Mouse (Mus musculus): ENCODE data around the gene Fut9.

Gene Fut9

GRCm38 (mm10) chr4:25648107-25648506 lies 151.9 kb downstream of the Fut9 start:
- no peak for DNase-seq (ENCODE audit: inconsistent age in 2 of 2, low spot score in 1 of 2)

GRCm38 (mm10) chr4:25647593-25647992 lies 152.5 kb downstream of the Fut9 start:
- DNase-seq (ENCODE audit: inconsistent age in 2 of 2, low spot score in 1 of 2) = no peak

- no peak for DNase-seq (ENCODE audit: inconsistent age in 2 of 2, low spot score in 1 of 2)
Measured at GRCm38 (mm10) chr4:25645580-25645979, 154.5 kb downstream of the Fut9 start.

- DNase-seq (ENCODE audit: inconsistent age in 2 of 2, low spot score in 1 of 2) = no peak
Measured at GRCm38 (mm10) chr4:25641993-25642392, 158.1 kb downstream of the Fut9 start.

- no peak for DNase-seq (ENCODE audit: inconsistent age in 2 of 2, low spot score in 1 of 2)
Measured at GRCm38 (mm10) chr4:25633262-25633661, 166.8 kb downstream of the Fut9 start.

GRCm38 (mm10) chr4:25628113-25628512 lies 171.9 kb downstream of the Fut9 start:
- DNase-seq (ENCODE audit: inconsistent age in 2 of 2, low spot score in 1 of 2) = no peak

GRCm38 (mm10) chr4:25627467-25627866 lies 172.6 kb downstream of the Fut9 start:
- DNase-seq (ENCODE audit: inconsistent age in 2 of 2, low spot score in 1 of 2) = no peak

- DNase-seq (ENCODE audit: inconsistent age in 2 of 2, low spot score in 1 of 2) = no peak
Measured at GRCm38 (mm10) chr4:25627039-25627438, 173.0 kb downstream of the Fut9 start.

- DNase-seq (ENCODE audit: inconsistent age in 2 of 2, low spot score in 1 of 2) = no peak
Measured at GRCm38 (mm10) chr4:25623176-25623575, 176.9 kb downstream of the Fut9 start.

GRCm38 (mm10) chr4:25617301-25617700 lies 182.7 kb downstream of the Fut9 start:
- DNase-seq (ENCODE audit: inconsistent age in 2 of 2, low spot score in 1 of 2) = no peak

GRCm38 (mm10) chr4:25613426-25613825 lies 186.6 kb downstream of the Fut9 start:
- DNase-seq (ENCODE audit: inconsistent age in 2 of 2, low spot score in 1 of 2) = no peak

- DNase-seq (ENCODE audit: inconsistent age in 2 of 2, low spot score in 1 of 2) = no peak
Measured at GRCm38 (mm10) chr4:25610481-25610880, 189.6 kb downstream of the Fut9 start.

GRCm38 (mm10) chr4:25593218-25593617 lies 206.8 kb downstream of the Fut9 start:
- no peak for DNase-seq (ENCODE audit: inconsistent age in 2 of 2, low spot score in 1 of 2)
